Mouse (Mus musculus) kidney, embryonic 14.5 days (tissue): ENCODE measurements at regions not wholly inside any gene's neighbourhood (a gene's known extent, or its start where the extent isn't known, plus 50 kb on each side); places are given as distances from the start of the nearest gene placed in this dataset.

ENCODE experiments used
- ATAC-seq: fragments of 200-750 bp; cut with Nextera tagmentation; 2 replicates; pipeline ENCODE4 v1.8.0; 2017; ENCODE audit warnings: moderate number of reproducible peaks, mild to moderate bottlenecking, moderate TSS enrichment, moderate library complexity; ENCODE audit not compliant: low FRiP score, low TSS enrichment
- H3K27ac ChIP-seq: fragments of 300-500 bp; sonication (generic); 2 replicates; pipeline ENCODE4 v1.5.1; 2014; ENCODE audit warnings: low read depth, mild to moderate bottlenecking, low read length, moderate library complexity, mixed read lengths
- H3K27me3 ChIP-seq: fragments of 300-500 bp; sonication (generic); 2 replicates; pipeline ENCODE4 v1.6.1; 2014; ENCODE audit warnings: mild to moderate bottlenecking, low read length; ENCODE audit not compliant: control insufficient read depth, insufficient read depth
- H3K36me3 ChIP-seq: fragments of 300-500 bp; sonication (generic); 2 replicates; pipeline ENCODE4 v1.6.1; 2014; ENCODE audit warnings: low read length, mixed read lengths; ENCODE audit not compliant: control insufficient read depth, insufficient read depth
- H3K4me1 ChIP-seq: fragments of 300-500 bp; sonication (generic); 2 replicates; pipeline ENCODE4 v1.6.1; 2014; ENCODE audit warnings: low read length, mixed read lengths; ENCODE audit not compliant: control insufficient read depth, insufficient read depth
- H3K4me2 ChIP-seq: fragments of 300-500 bp; sonication (generic); replicated peaks from 2 replicates; pipeline ENCODE4 v1.6.1; 2014; ENCODE audit warnings: low read depth, mild to moderate bottlenecking, low read length
- H3K4me3 ChIP-seq: fragments of 300-500 bp; sonication (generic); 2 replicates; pipeline ENCODE4 v1.5.1; 2014; ENCODE audit warnings: mild to moderate bottlenecking, low read length
- H3K9ac ChIP-seq: fragments of 300-500 bp; sonication (generic); 2 replicates; pipeline ENCODE4 v1.6.1; 2014; ENCODE audit warnings: low read depth, mild to moderate bottlenecking, low read length, moderate library complexity
- H3K9me3 ChIP-seq: fragments of 300-500 bp; sonication (generic); 2 replicates; pipeline ENCODE4 v1.6.1; 2016; ENCODE audit warnings: low read length; ENCODE audit not compliant: control insufficient read depth
- WGBS: fragments of 180-500 bp; shearing (Covaris S2); extraction: QIAGEN DNeasy Blood & Tissue Kit; methylation state at CpG from one replicate; pipeline ENCODE4 v1.1.7; 2014; 5-methylcytosine and 5-hydroxymethylcytosine counted together

- H3K36me3 ChIP-seq, result no peaks in the 10 kb centered on the region
- peak overlapping the region; percentile 38 for H3K9ac ChIP-seq
- WGBS, result 7% methylated on average over 24 of the region's 24 CpGs
- H3K4me3 ChIP-seq, result peak overlapping the region; percentile 16
- H3K4me2 ChIP-seq, result peak overlapping the region; percentile 54
- H3K27ac ChIP-seq, result peak overlapping the region; percentile 86
- H3K4me1 ChIP-seq, result peaks cover 37% of the 10 kb centered on the region
- H3K9me3 ChIP-seq, result no peaks in the 10 kb centered on the region
- no peaks in the 10 kb centered on the region for H3K27me3 ChIP-seq
- peak; percentile 40 for ATAC-seq
These were observed 195.2 kb downstream of the Enc1 start for GRCm38 (mm10) chr13:97435865-97436718.

- Histone ChIP-seq H3K27ac (peak overlapping the region; percentile 86), H3K4me1 (peaks cover 37% of the 10 kb centered on the region), H3K4me2 (peak overlapping the region; percentile 54), H3K27me3 (no peaks in the 10 kb centered on the region), H3K36me3 (no peaks in the 10 kb centered on the region), H3K9ac (peak overlapping the region; percentile 38), H3K9me3 (no peaks in the 10 kb centered on the region), H3K4me3 (peak overlapping the region; percentile 16)
- 2% methylated on average over 20 of the region's 20 CpGs for WGBS
- ATAC-seq, result peak; percentile 77
These were observed 194.3 kb downstream of the Enc1 start for GRCm38 (mm10) chr13:97434961-97435864.

- no peak overlapping the region for H3K4me2 ChIP-seq
- no peak overlapping the region for H3K4me3 ChIP-seq
- H3K36me3 ChIP-seq, result no peaks in the 10 kb centered on the region
- no peak overlapping the region for H3K9ac ChIP-seq
- no peak for ATAC-seq
- 58% methylated on average over 7 of the region's 7 CpGs for WGBS
- H3K9me3 ChIP-seq, result no peaks in the 10 kb centered on the region
- H3K27me3 ChIP-seq, result no peaks in the 10 kb centered on the region
- H3K4me1 ChIP-seq, result peaks cover 28% of the 10 kb centered on the region
- H3K27ac ChIP-seq, result no peak overlapping the region
These were observed 193.3 kb downstream of the Enc1 start for GRCm38 (mm10) chr13:97434167-97434566.

GRCm38 (mm10) chr13:97432627-97433026 lies 191.7 kb downstream of the Enc1 start:
- H3K4me2 ChIP-seq, result no peak overlapping the region
- H3K4me3 ChIP-seq, result no peak overlapping the region
- H3K9ac ChIP-seq, result no peak overlapping the region
- no peaks in the 10 kb centered on the region for H3K9me3 ChIP-seq
- ATAC-seq, result no peak
- 29% methylated on average over 4 of the region's 4 CpGs for WGBS
- no peaks in the 10 kb centered on the region for H3K27me3 ChIP-seq
- H3K4me1 ChIP-seq, result peaks cover 26% of the 10 kb centered on the region
- H3K36me3 ChIP-seq, result no peaks in the 10 kb centered on the region
- H3K27ac ChIP-seq, result no peak overlapping the region

GRCm38 (mm10) chr13:97430885-97431284 lies 190.0 kb downstream of the Enc1 start:
- Histone ChIP-seq H3K4me1 (peaks cover 17% of the 10 kb centered on the region), H3K4me3 (no peak overlapping the region), H3K27ac (no peak overlapping the region), H3K27me3 (no peaks in the 10 kb centered on the region), H3K4me2 (no peak overlapping the region), H3K9me3 (no peaks in the 10 kb centered on the region), H3K36me3 (no peaks in the 10 kb centered on the region), H3K9ac (no peak overlapping the region)
- ATAC-seq, result no peak
- WGBS, result 63% methylated on average over 2 of the region's 2 CpGs

GRCm38 (mm10) chr13:97428163-97428562 lies 187.3 kb downstream of the Enc1 start:
- 63% methylated on average over 6 of the region's 6 CpGs for WGBS
- ATAC-seq, result no peak

GRCm38 (mm10) chr13:97427537-97427936 lies 186.6 kb downstream of the Enc1 start:
- no peak for ATAC-seq
- Histone ChIP-seq H3K36me3 (no peaks in the 10 kb centered on the region), H3K9ac (no peak overlapping the region), H3K27me3 (no peaks in the 10 kb centered on the region), H3K9me3 (no peaks in the 10 kb centered on the region), H3K27ac (no peak overlapping the region), H3K4me3 (no peak overlapping the region), H3K4me1 (0 out of 2 replicates have a peak, but pooled peaks cover 5% of the 10 kb centered on the region), H3K4me2 (no peak overlapping the region)
- 59% methylated on average over 4 of the region's 4 CpGs for whole genome bisulfite sequencing

More at GRCm38 (mm10) chr13:97428163-97428562, 187.3 kb downstream of the Enc1 start:
- Histone ChIP-seq H3K27me3 (no peaks in the 10 kb centered on the region), H3K27ac (no peak overlapping the region), H3K4me3 (no peak overlapping the region), H3K36me3 (no peaks in the 10 kb centered on the region), H3K4me2 (no peak overlapping the region), H3K4me1 (0 out of 2 replicates have a peak, but pooled peaks cover 5% of the 10 kb centered on the region), H3K9me3 (no peaks in the 10 kb centered on the region), H3K9ac (no peak overlapping the region)

GRCm38 (mm10) chr13:97425731-97426130 lies 184.8 kb downstream of the Enc1 start:
- no peak for ATAC-seq
- H3K4me1 ChIP-seq, result 0 out of 2 replicates have a peak, but pooled peaks cover 5% of the 10 kb centered on the region
- H3K9ac ChIP-seq, result no peak overlapping the region
- no peak overlapping the region for H3K4me2 ChIP-seq
- no peak overlapping the region for H3K4me3 ChIP-seq
- 85% methylated on average over 9 of the region's 9 CpGs for WGBS
- no peaks in the 10 kb centered on the region for H3K36me3 ChIP-seq
- H3K27ac ChIP-seq, result no peak overlapping the region
- H3K9me3 ChIP-seq, result no peaks in the 10 kb centered on the region
- no peaks in the 10 kb centered on the region for H3K27me3 ChIP-seq
